In genomic region chr10:12964151-12965075, GRCm38 (mm10) we compare ENCODE assay signal across 8 mouse cellular contexts. TPM values are rescaled to one million over a fixed set of nuclear protein-coding genes. Genes with fewer than 3 reads are reported as not detected.
DNase-seq lines count a peak whose midpoint lies in the region; ATAC-seq and TF ChIP-seq lines count a peak whose summit lies in the region.

Gene Stx11 (minus strand): TSS chr10:12964298.

- H3K9me3 ChIP-seq in embryonic facial prominence, embryonic 15.5 days (replicated peaks): no peaks in the 10 kb centered on the region
- H3K9me3 ChIP-seq in heart, embryonic 15.5 days (replicated peaks): no peaks in the 10 kb centered on the region

- peak; percentile 62; the same call in 1 of the 2 replicates for TF ChIP-seq POLR2A in bone marrow, adult 2 months (IDR thresholded peaks at IDR 0.05; ENCODE audit: borderline replicate concordance, control insufficient read depth, low read depth, low read length)

- WGBS in bone marrow, adult 2 months: 4% methylated on average over 56 of the region's 56 CpGs
- WGBS in embryonic facial prominence, embryonic 15.5 days: 4% methylated on average over 56 of the region's 56 CpGs
- WGBS in heart, embryonic 15.5 days: 3% methylated on average over 51 of the region's 56 CpGs

- H3K36me3 ChIP-seq in embryonic facial prominence, embryonic 15.5 days: no peaks in the 10 kb centered on the region
- no peaks in the 10 kb centered on the region for H3K36me3 ChIP-seq in heart, embryonic 15.5 days

- DNase-seq in ES-CJ7 (ENCODE audit: low read depth, low spot score): peak; percentile 70
- DNase-seq in kidney, postnatal 14 days: peak; percentile 75
- peak; percentile 79 for DNase-seq in spleen, adult 12 weeks (ENCODE audit: low spot score)
- no peak for DNase-seq in layer of hippocampus, postnatal 14 days (ENCODE audit: low spot score in 2 of 2)

- peak within 1 kb of the TSS; percentile 96 for H3K4me3 ChIP-seq in bone marrow, adult 2 months (replicated peaks; ENCODE audit: control insufficient read depth, low read depth, low read length)
- peak within 1 kb of the TSS; percentile 72 for H3K4me3 ChIP-seq in embryonic facial prominence, embryonic 15.5 days (replicated peaks)
- H3K4me3 ChIP-seq in heart, embryonic 15.5 days: peak within 1 kb of the TSS; percentile 84

- peak; percentile 79 for ATAC-seq in embryonic facial prominence, embryonic 15.5 days (ENCODE audit: insufficient number of reproducible peaks, low FRiP score, low TSS enrichment, low read depth)
- peak; percentile 91 for ATAC-seq in heart, embryonic 15.5 days (replicated peaks; ENCODE audit: insufficient number of reproducible peaks, insufficient read depth, low FRiP score, low read depth)
- peak; percentile 74 for ATAC-seq in megakaryocyte progenitor cell, adult 5-6 weeks (replicated peaks; ENCODE audit: poor library complexity)

- H3K9ac ChIP-seq in embryonic facial prominence, embryonic 15.5 days: peak within 1 kb of the TSS; percentile 48
- peak within 1 kb of the TSS; percentile 68 for H3K9ac ChIP-seq in heart, embryonic 15.5 days

- H3K4me2 ChIP-seq in embryonic facial prominence, embryonic 15.5 days (replicated peaks): peak within 1 kb of the TSS; percentile 87
- H3K4me2 ChIP-seq in heart, embryonic 15.5 days: peak within 1 kb of the TSS; percentile 88

- H3K4me1 ChIP-seq in bone marrow, adult 2 months (ENCODE audit: control insufficient read depth, insufficient read depth, low read length): no peaks in the 10 kb centered on the region; the same call in 1 of the 2 replicates
- no peaks in the 10 kb centered on the region for H3K4me1 ChIP-seq in embryonic facial prominence, embryonic 15.5 days
- H3K4me1 ChIP-seq in heart, embryonic 15.5 days (replicated peaks): peaks cover 8% of the 10 kb centered on the region

- H3K27ac ChIP-seq in bone marrow, adult 2 months (ENCODE audit: control insufficient read depth, insufficient read depth, low read depth, low read length, poor library complexity): peak within 1 kb of the TSS; percentile 89
- no peak within 1 kb of the TSS for H3K27ac ChIP-seq in embryonic facial prominence, embryonic 15.5 days (replicated peaks)
- 0 out of 2 replicates have a peak within 1 kb of the TSS, but pooled peaks have one; percentile 3 for H3K27ac ChIP-seq in heart, embryonic 15.5 days

- no peak for TF ChIP-seq CTCF in bone marrow, adult 2 months (IDR thresholded peaks at IDR 0.05; ENCODE audit: control insufficient read depth, insufficient read depth, low read length)

- no peaks in the 10 kb centered on the region for H3K27me3 ChIP-seq in embryonic facial prominence, embryonic 15.5 days
- H3K27me3 ChIP-seq in heart, embryonic 15.5 days: no peaks in the 10 kb centered on the region

RNA-seq across cellular contexts. Expression of gene Stx11, which starts in this region (rescaled TPM):
- polyA plus RNA-seq in bone marrow, adult 2 months (2011; ENCODE audit: insufficient read depth, insufficient read length, low replicate concordance, missing spikeins): 13.2 and 28.8 TPM in 2 replicates
- polyA plus RNA-seq in embryonic facial prominence, embryonic 15.5 days (2015; fragmentation: Nextera tagmentation; extraction: Ambion mirVana): 5.6 and 6.8 TPM in 2 replicates
- polyA plus RNA-seq in heart, embryonic 15.5 days (2015; fragmentation: Nextera tagmentation; extraction: Ambion mirVana): 3.5 and 5.9 TPM in 2 replicates
- total RNA-seq in megakaryocyte progenitor cell, adult 5-6 weeks (2015): 5.1 and 7.6 TPM in 2 replicates
- 5.7 and 6.8 TPM in 2 replicates for total RNA-seq in megakaryocyte progenitor cell, adult 5-6 weeks (2017)
- total RNA-seq in layer of hippocampus, postnatal 14 days (2021): under 1 TPM; 0.21 to 0.36 TPM

Comparison
In these comparisons a context has a peak if more than half of its experiments do, and no peak if none do; other contexts are left out.
1. RNA of gene Stx11 (total RNA-seq): 5.1 to 7.6 TPM in megakaryocyte progenitor cell, adult 5-6 weeks; 0.21 to 0.36 TPM in layer of hippocampus, postnatal 14 days; every median in the first group is over 4 times any median in the second.
2. DNase-seq: peak in ES-CJ7 (single experiment), kidney, postnatal 14 days (single experiment) and spleen, adult 12 weeks (single experiment); none in layer of hippocampus, postnatal 14 days (0 of 2).
3. Peak in every context shown above with its lines, with median percentiles within 50 percentile points of each other: H3K4me3 ChIP-seq and ATAC-seq.